Mouse (Mus musculus): ENCODE data around the gene Spin1. TPM values are rescaled to one million over a fixed set of nuclear protein-coding genes. Genes with fewer than 3 reads are reported as not detected.

The Spin1 gene
- total RNA-seq, 1 experiment from 2014 or later, result 34.7 TPM

GRCm38 (mm10) chr13:51172601-51173000 lies 71.9 kb downstream of the Spin1 start:
- ATAC-seq (replicated peaks; ENCODE audit: insufficient number of reproducible peaks, low FRiP score, low TSS enrichment, poor library complexity, severe bottlenecking), result no peak

GRCm38 (mm10) chr13:51178932-51179331 lies 78.3 kb downstream of the Spin1 start:
- ATAC-seq (replicated peaks; ENCODE audit: insufficient number of reproducible peaks, low FRiP score, low TSS enrichment, poor library complexity, severe bottlenecking), result no peak

- no peak for ATAC-seq (replicated peaks; ENCODE audit: insufficient number of reproducible peaks, low FRiP score, low TSS enrichment, poor library complexity, severe bottlenecking)
Observed at GRCm38 (mm10) chr13:51179362-51179761, 78.7 kb downstream of the Spin1 start.

DNA sequence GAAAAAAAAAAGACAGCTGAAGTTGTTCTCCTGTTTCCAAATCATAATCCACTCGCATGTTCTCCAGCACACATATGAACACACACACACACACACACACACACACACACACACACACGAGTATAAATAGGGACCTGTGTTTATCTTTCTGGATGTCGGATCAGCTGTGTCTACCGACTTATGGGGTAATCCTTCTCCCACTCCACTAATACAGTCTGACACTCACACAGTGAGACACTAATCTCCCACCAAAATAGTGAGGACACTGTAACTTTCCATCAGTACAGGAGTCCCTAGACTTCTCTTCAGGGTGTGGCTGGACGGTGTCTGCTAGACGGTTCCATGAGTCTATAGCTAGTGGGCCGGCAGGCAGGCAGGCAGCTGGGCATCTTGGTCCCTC lies 81.6 kb downstream of the Spin1 start:
- no peak for ATAC-seq (replicated peaks; ENCODE audit: insufficient number of reproducible peaks, low FRiP score, low TSS enrichment, poor library complexity, severe bottlenecking)

DNA sequence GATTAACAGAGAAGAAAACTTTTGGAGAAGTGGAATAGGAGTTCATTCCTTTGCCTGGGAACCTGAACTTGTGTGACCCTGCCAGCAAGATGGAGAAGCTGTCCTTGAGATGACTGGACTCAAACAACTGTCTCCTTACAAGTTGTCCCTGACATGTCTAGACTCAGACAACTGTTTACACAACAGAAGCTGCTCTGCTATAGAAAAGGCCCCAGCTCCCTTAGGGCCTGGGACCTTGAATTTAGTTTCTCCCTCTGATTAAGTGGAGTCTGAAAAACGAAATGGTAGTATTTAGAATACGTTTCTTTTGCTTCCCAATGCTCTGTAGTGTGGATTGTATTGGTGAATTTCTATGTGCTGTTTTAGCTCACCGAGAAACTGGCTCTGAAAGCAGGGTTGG lies 84.2 kb downstream of the Spin1 start:
- ATAC-seq (replicated peaks; ENCODE audit: insufficient number of reproducible peaks, low FRiP score, low TSS enrichment, poor library complexity, severe bottlenecking), result no peak

DNA sequence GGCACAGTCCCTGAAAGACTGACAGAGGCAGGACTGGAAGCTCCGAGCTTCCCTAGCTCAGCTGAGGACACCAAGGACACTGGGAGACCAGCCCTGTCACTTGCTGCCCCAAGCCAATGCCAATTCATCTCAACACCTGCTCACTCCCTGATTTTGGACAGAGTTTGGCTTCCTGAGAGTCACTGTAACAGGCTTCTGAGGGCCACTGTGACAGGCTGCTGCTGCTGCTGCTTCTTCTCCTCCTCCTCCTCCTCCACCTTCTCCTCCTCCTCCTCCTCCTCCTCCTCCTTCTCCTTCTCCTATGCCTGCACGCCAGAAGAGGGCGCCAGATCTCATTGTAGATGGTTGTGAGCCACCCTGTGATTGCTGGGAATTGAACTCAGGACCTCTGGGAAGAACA lies 89.7 kb downstream of the Spin1 start:
- no peak for ATAC-seq (replicated peaks; ENCODE audit: insufficient number of reproducible peaks, low FRiP score, low TSS enrichment, poor library complexity, severe bottlenecking)

GRCm38 (mm10) chr13:51191416-51192140 lies 90.9 kb downstream of the Spin1 start:
- no peak for ATAC-seq (replicated peaks; ENCODE audit: insufficient number of reproducible peaks, low FRiP score, low TSS enrichment, poor library complexity, severe bottlenecking)

DNA sequence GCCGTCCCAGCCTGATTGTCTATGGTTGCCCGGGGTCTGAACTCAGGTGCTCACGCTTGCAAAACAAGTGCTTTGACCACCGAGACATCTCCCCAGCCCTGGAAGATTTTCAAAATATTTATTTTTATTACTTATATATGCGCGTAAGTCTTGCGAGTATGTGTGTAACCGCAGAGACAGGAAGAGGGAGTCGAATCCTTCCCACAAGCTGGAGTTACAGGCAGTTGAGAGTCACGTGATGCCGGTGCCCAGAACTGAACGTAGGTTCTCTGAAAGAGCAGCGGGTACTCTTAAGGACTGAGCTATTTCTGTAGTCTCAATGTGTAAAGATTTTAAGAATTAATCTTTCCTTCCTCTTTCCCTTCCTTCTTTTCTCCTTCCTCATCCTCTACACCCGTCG lies 93.2 kb downstream of the Spin1 start:
- no peak for ATAC-seq (replicated peaks; ENCODE audit: insufficient number of reproducible peaks, low FRiP score, low TSS enrichment, poor library complexity, severe bottlenecking)

DNA sequence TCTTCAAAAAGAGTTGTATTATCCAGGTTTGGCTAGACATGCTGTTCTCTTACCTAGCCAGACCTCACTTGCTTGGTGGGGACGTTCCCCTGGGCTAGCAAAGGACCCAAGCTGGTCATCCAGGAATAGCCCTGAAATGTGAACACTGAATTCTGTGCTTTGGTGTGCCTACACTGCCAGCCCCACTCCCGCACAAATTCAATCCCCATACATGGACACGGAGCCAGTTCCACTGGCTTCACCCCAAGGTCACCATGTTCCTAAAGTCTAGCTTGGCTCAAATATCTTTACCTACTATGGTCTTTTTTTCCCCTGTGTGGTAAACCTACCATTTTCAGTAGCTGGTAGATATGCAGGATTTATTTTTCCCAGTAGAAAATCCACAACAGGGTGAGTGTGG lies 97.0 kb downstream of the Spin1 start:
- ATAC-seq (replicated peaks; ENCODE audit: insufficient number of reproducible peaks, low FRiP score, low TSS enrichment, poor library complexity, severe bottlenecking), result no peak

- no peak for ATAC-seq (replicated peaks; ENCODE audit: insufficient number of reproducible peaks, low FRiP score, low TSS enrichment, poor library complexity, severe bottlenecking)
Observed at GRCm38 (mm10) chr13:51198186-51198585, 97.5 kb downstream of the Spin1 start.

Other genes starting within 250 kb of the Spin1 start
- 2.0 TPM in 1 of 3 replicates, not detected in the others for gene Nxnl2, start 70.1 kb downstream of the Spin1 start, total RNA-seq (2017)